Comparison of ENCODE assay signal across 9 mouse cellular contexts in the genomic region with DNA sequence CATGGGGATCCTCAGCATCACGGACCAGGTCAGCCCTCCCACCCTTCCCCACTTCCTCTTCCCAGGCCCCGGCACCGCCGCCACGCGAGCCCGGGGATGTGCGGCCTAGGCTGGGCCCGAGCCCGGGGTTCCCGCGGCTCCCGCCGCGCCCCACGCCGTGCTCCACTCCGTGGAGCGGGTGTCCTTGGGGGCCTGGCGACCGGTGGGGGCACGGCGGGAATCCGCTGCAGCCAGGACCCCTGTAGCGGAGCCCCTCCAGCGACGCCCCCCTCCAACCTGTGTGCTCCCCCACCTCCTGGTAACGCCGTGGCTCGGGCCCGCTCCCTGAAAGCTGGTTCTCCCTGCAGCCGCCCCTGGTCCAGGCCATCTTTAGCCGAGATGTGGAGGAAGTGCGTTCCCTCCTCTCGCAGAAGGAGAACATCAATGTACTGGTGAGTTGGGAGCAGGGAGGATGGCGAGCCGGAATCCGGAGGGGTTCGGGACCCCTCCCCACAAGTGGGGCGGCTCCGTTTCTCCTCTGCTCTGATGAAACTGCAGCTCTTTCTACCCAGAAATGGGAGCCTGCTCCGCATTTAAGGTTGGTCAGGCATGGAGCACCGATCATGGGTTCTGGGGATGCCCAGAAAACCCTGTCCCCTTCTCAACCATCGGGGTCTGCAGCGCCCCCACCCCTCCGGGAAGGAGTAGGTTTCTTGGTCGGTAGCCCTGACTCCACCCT. TPM values are rescaled to one million over a fixed set of nuclear protein-coding genes. Genes with fewer than 3 reads are reported as not detected.
DNase-seq lines count a peak whose midpoint lies in the region; ATAC-seq and TF ChIP-seq lines count a peak whose summit lies in the region.
"Had no signal": no experiment of that assay in that cellular context is flagged by ENCODE, and none has a peak within 500 bp of the region (broad histone marks: within the 10 kb centered on the region; RNA-seq: fewer than 3 reads in every experiment).

No protein-coding gene starts in this region.

- DNase-seq in layer of hippocampus, postnatal 10 days (ENCODE audit: low spot score in 2 of 2), result peak; percentile 62 to 69
- no peak for DNase-seq in layer of hippocampus, adult 9-11 months
- DNase-seq in NIH3T3 (ENCODE audit: low read depth), result peak; percentile 62
- no peak for DNase-seq in lung, adult 2 months
- DNase-seq in ovary, postnatal 36 days (ENCODE audit: low spot score), result peak; percentile 57
- no peak for DNase-seq in c-Kit-positive CD71-positive TER-119-positive erythroid progenitor cells, embryonic 14.5 days (ENCODE audit: low spot score)

- peak overlapping the region; percentile 78 for H3K4me2 ChIP-seq in embryonic facial prominence, embryonic 12.5 days (replicated peaks)
- peak overlapping the region; percentile 63 for H3K4me2 ChIP-seq in hindbrain, embryonic 13.5 days

- no peak for TF ChIP-seq POLR2A in lung, adult 2 months (IDR thresholded peaks at IDR 0.05; ENCODE audit: borderline replicate concordance, extremely low read depth, low read depth, low read length)

- H3K36me3 ChIP-seq in embryonic facial prominence, embryonic 12.5 days, result peaks cover 38% of the 10 kb centered on the region
- peaks cover 41% of the 10 kb centered on the region for H3K36me3 ChIP-seq in hindbrain, embryonic 13.5 days

- TF ChIP-seq CTCF in lung, adult 2 months (IDR thresholded peaks at IDR 0.05; ENCODE audit: insufficient read depth, low read length), result no peak

- H3K4me3 ChIP-seq in embryonic facial prominence, embryonic 12.5 days, result peak overlapping the region; percentile 97
- peak overlapping the region; percentile 96 for H3K4me3 ChIP-seq in hindbrain, embryonic 13.5 days
- peak overlapping the region; percentile 68 for H3K4me3 ChIP-seq in lung, adult 2 months (replicated peaks; ENCODE audit: extremely low read depth, low read depth, low read length)

- peaks cover 14% of the 10 kb centered on the region for H3K4me1 ChIP-seq in embryonic facial prominence, embryonic 12.5 days
- peaks cover 29% of the 10 kb centered on the region for H3K4me1 ChIP-seq in hindbrain, embryonic 13.5 days (replicated peaks)
- H3K4me1 ChIP-seq in lung, adult 2 months (ENCODE audit: control insufficient read depth, insufficient read depth, low read length), result peaks cover 15% of the 10 kb centered on the region

- peak overlapping the region; percentile 95 for H3K27ac ChIP-seq in embryonic facial prominence, embryonic 12.5 days
- peak overlapping the region; percentile 97 for H3K27ac ChIP-seq in hindbrain, embryonic 13.5 days

- peak overlapping the region; percentile 95 for H3K9ac ChIP-seq in embryonic facial prominence, embryonic 12.5 days
- peak overlapping the region; percentile 100 for H3K9ac ChIP-seq in hindbrain, embryonic 13.5 days

- H3K27me3 ChIP-seq in embryonic facial prominence, embryonic 12.5 days, result no peaks in the 10 kb centered on the region
- no peaks in the 10 kb centered on the region for H3K27me3 ChIP-seq in hindbrain, embryonic 13.5 days

- no peaks in the 10 kb centered on the region for H3K9me3 ChIP-seq in embryonic facial prominence, embryonic 12.5 days
- no peaks in the 10 kb centered on the region for H3K9me3 ChIP-seq in hindbrain, embryonic 13.5 days

- WGBS in embryonic facial prominence, embryonic 12.5 days, result under 1% methylated on average over 36 of the region's 47 CpGs
- 0% methylated on average over 38 of the region's 47 CpGs for WGBS in hindbrain, embryonic 13.5 days
- WGBS in lung, adult 2 months, result under 1% methylated on average over 47 of the region's 47 CpGs

- ATAC-seq in embryonic facial prominence, embryonic 12.5 days (ENCODE audit: insufficient number of reproducible peaks, insufficient read depth, low FRiP score, low TSS enrichment), result peak; percentile 72
- ATAC-seq in hindbrain, embryonic 13.5 days (ENCODE audit: low FRiP score), result peak; percentile 76

RNA-seq across cellular contexts. Expression of a gene that starts 0.5 kb away (rescaled TPM):
- 10 to 100 TPM; 79.0 to 80.3 TPM for total RNA-seq in layer of hippocampus, postnatal 10 days (2021)
- polyA plus RNA-seq in embryonic facial prominence, embryonic 12.5 days (2016; fragmentation: Nextera tagmentation; extraction: Ambion mirVana), result 14.8 and 15.4 TPM in 2 replicates
- polyA plus RNA-seq in hindbrain, embryonic 13.5 days (2015; fragmentation: Nextera tagmentation; extraction: Ambion mirVana), result 11.7 and 12.9 TPM in 2 replicates
- polyA plus RNA-seq in lung, adult 2 months (2012; rRNA removed), result 24.5 and 31.6 TPM in 2 replicates

RNA-seq across cellular contexts. Expression of a gene that starts 8.6 kb away (rescaled TPM):
- 10 to 100 TPM; 55.6 to 58.8 TPM for total RNA-seq in layer of hippocampus, postnatal 10 days (2021)
- 15.0 and 17.9 TPM in 2 replicates for polyA plus RNA-seq in embryonic facial prominence, embryonic 12.5 days (2016; fragmentation: Nextera tagmentation; extraction: Ambion mirVana)
- 31.1 and 37.6 TPM in 2 replicates for polyA plus RNA-seq in hindbrain, embryonic 13.5 days (2015; fragmentation: Nextera tagmentation; extraction: Ambion mirVana)
- 28.9 and 48.7 TPM in 2 replicates for polyA plus RNA-seq in lung, adult 2 months (2012; rRNA removed)

RNA-seq across cellular contexts. Expression of a gene that starts 23.6 kb away (rescaled TPM):
- under 1 TPM; 0.22 to 0.53 TPM for total RNA-seq in layer of hippocampus, postnatal 10 days (2021)
- polyA plus RNA-seq in embryonic facial prominence, embryonic 12.5 days (2016; fragmentation: Nextera tagmentation; extraction: Ambion mirVana), result 0.33 TPM in 1 of 2 replicates, not detected in the other
- not detected in 2 replicates for polyA plus RNA-seq in hindbrain, embryonic 13.5 days (2015; fragmentation: Nextera tagmentation; extraction: Ambion mirVana)
- 0.42 TPM in 1 of 2 replicates, not detected in the other for polyA plus RNA-seq in lung, adult 2 months (2012; rRNA removed)
- total RNA-seq: common myeloid progenitor, adult 5-6 weeks had no signal

RNA-seq across cellular contexts. Expression of a gene that starts 33.9 kb away (rescaled TPM):
- total RNA-seq in layer of hippocampus, postnatal 10 days (2021), result 10 to 100 TPM; 94.1 to 94.2 TPM
- 67.6 and 70.1 TPM in 2 replicates for polyA plus RNA-seq in embryonic facial prominence, embryonic 12.5 days (2016; fragmentation: Nextera tagmentation; extraction: Ambion mirVana)
- polyA plus RNA-seq in hindbrain, embryonic 13.5 days (2015; fragmentation: Nextera tagmentation; extraction: Ambion mirVana), result 126 and 139 TPM in 2 replicates
- polyA plus RNA-seq in lung, adult 2 months (2012; rRNA removed), result 22.1 and 23.4 TPM in 2 replicates

RNA-seq across cellular contexts. Expression of a gene that starts 34.1 kb away (rescaled TPM):
- 10 to 100 TPM; 76.0 to 78.2 TPM for total RNA-seq in layer of hippocampus, postnatal 10 days (2021)
- polyA plus RNA-seq in embryonic facial prominence, embryonic 12.5 days (2016; fragmentation: Nextera tagmentation; extraction: Ambion mirVana), result 44.5 and 50.5 TPM in 2 replicates
- 81.9 and 83.8 TPM in 2 replicates for polyA plus RNA-seq in hindbrain, embryonic 13.5 days (2015; fragmentation: Nextera tagmentation; extraction: Ambion mirVana)
- 24.4 and 25.5 TPM in 2 replicates for polyA plus RNA-seq in lung, adult 2 months (2012; rRNA removed)

Comparison
In these comparisons a context has a peak if more than half of its experiments do, and no peak if none do; other contexts are left out.
1. DNase-seq: peak in layer of hippocampus, postnatal 10 days (2 of 2), NIH3T3 (single experiment) and ovary, postnatal 36 days (single experiment); none in layer of hippocampus, adult 9-11 months (single experiment), lung, adult 2 months (single experiment) and c-Kit-positive CD71-positive TER-119-positive erythroid progenitor cells, embryonic 14.5 days (single experiment).
2. Peak in every context shown above with its lines, with median percentiles within 50 percentile points of each other: H3K4me3 ChIP-seq.